Comparison of ENCODE assay signal across 9 mouse cellular contexts in the genomic region with DNA sequence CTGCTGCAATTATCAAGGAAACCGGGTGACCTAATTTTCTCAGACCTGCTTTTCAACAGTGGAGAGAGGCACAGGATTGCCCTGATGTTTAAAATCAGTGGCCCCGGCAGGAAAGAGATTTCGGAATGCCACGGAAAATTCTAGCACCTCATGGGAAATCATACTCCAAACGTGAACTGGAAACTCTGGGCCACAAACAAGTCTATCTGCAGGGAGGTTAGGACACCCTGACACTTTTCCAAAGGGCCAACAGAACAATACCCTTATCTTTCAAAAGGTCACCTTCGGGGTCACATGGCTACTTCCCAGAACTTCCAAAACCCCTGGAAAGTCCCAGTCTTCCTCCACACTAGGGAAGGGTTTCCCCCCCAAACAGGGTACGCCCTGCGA. TPM values are rescaled to one million over a fixed set of nuclear protein-coding genes. Genes with fewer than 3 reads are reported as not detected.
DNase-seq lines count a peak whose midpoint lies in the region; ATAC-seq and TF ChIP-seq lines count a peak whose summit lies in the region.
"Had no signal": no experiment of that assay in that cellular context is flagged by ENCODE, and none has a peak within 500 bp of the region (broad histone marks: within the 10 kb centered on the region; RNA-seq: fewer than 3 reads in every experiment).

No protein-coding gene starts in this region.

- H3K4me2 ChIP-seq in lung, embryonic 15.5 days = 0 out of 2 replicates have a peak overlapping the region, but pooled peaks have one; percentile 4
- peak overlapping the region; percentile 51 for H3K4me2 ChIP-seq in heart, embryonic 16.5 days (ENCODE audit: low read depth, low read length)
- H3K4me2 ChIP-seq in myocyte (ENCODE audit: low read depth) = peak overlapping the region; percentile 54
- H3K4me2 ChIP-seq: midbrain, embryonic 11.5 days had no signal

- H3K27me3 ChIP-seq in cerebellum, adult 2 months (ENCODE audit: control insufficient read depth, insufficient read depth, low read length) = no peaks in the 10 kb centered on the region
- H3K27me3 ChIP-seq in lung, embryonic 15.5 days = no peaks in the 10 kb centered on the region; the same call in 1 of the 2 replicates
- H3K27me3 ChIP-seq in heart, embryonic 16.5 days (ENCODE audit: control insufficient read depth, insufficient read depth, low read length) = no peaks in the 10 kb centered on the region
- no peaks in the 10 kb centered on the region for H3K27me3 ChIP-seq in myocyte (ENCODE audit: control insufficient read depth, insufficient read depth, insufficient read length)

- no peak for DNase-seq in cerebellum, adult 2 months
- no peak for DNase-seq in cerebellum, postnatal 10 days
- no peak for DNase-seq in lung, postnatal 4 days
- DNase-seq in layer of hippocampus, postnatal 36 days = no peak
- no peak for DNase-seq in urinary bladder, postnatal 14 days (ENCODE audit: low spot score)

- H3K9me3 ChIP-seq in lung, embryonic 15.5 days = no peaks in the 10 kb centered on the region
- H3K9me3 ChIP-seq in heart, embryonic 16.5 days (replicated peaks; ENCODE audit: control insufficient read depth, low read length) = no peaks in the 10 kb centered on the region

- H3K36me3 ChIP-seq in lung, embryonic 15.5 days = no peaks in the 10 kb centered on the region
- H3K36me3 ChIP-seq in heart, embryonic 16.5 days (ENCODE audit: control insufficient read depth, insufficient read depth) = no peaks in the 10 kb centered on the region
- H3K36me3 ChIP-seq in myocyte (ENCODE audit: control insufficient read depth, insufficient read depth) = no peaks in the 10 kb centered on the region

- H3K4me3 ChIP-seq in cerebellum, adult 2 months (replicated peaks; ENCODE audit: insufficient read depth, low read depth, low read length) = no peak overlapping the region
- H3K4me3 ChIP-seq in lung, embryonic 15.5 days = no peak overlapping the region
- H3K4me3 ChIP-seq in heart, embryonic 16.5 days (ENCODE audit: low read length) = no peak overlapping the region
- no peak overlapping the region for H3K4me3 ChIP-seq in myocyte

- ATAC-seq in lung, embryonic 15.5 days (ENCODE audit: borderline replicate concordance, extremely low read depth, low FRiP score, low TSS enrichment) = no peak
- ATAC-seq in heart, embryonic 16.5 days (replicated peaks; ENCODE audit: extremely low read depth, insufficient read depth, low FRiP score) = no peak

- TF ChIP-seq CTCF in cerebellum, adult 2 months (IDR thresholded peaks at IDR 0.05; ENCODE audit: borderline replicate concordance, insufficient read depth, low read depth, low read length) = no peak

- peak overlapping the region; percentile 34 for H3K27ac ChIP-seq in cerebellum, adult 2 months (ENCODE audit: insufficient read depth, low read length)
- no peak overlapping the region for H3K27ac ChIP-seq in lung, embryonic 15.5 days
- peak overlapping the region; percentile 74 for H3K27ac ChIP-seq in heart, embryonic 16.5 days (ENCODE audit: low read length)

- no peak for TF ChIP-seq POLR2A in cerebellum, adult 2 months (IDR thresholded peaks at IDR 0.05; ENCODE audit: borderline replicate concordance, insufficient read depth, low read length)
- TF ChIP-seq POLR2A in myocyte (IDR thresholded peaks at IDR 0.05; ENCODE audit: insufficient read length, low read depth) = no peak

- no peaks in the 10 kb centered on the region for H3K79me2 ChIP-seq in myocyte (ENCODE audit: control insufficient read depth, insufficient read depth)

- no peak overlapping the region for H3ac ChIP-seq in myocyte (ENCODE audit: control insufficient read depth, insufficient read length)

- WGBS in cerebellum, adult 2 months = 48% methylated on average over 8 of the region's 8 CpGs
- WGBS in lung, embryonic 15.5 days = 51% methylated on average over 8 of the region's 8 CpGs
- 43% methylated on average over 8 of the region's 8 CpGs for WGBS in heart, embryonic 16.5 days

- H3K4me1 ChIP-seq in cerebellum, adult 2 months (ENCODE audit: control insufficient read depth, insufficient read depth, low read length) = peaks cover 16% of the 10 kb centered on the region
- peaks cover 13% of the 10 kb centered on the region for H3K4me1 ChIP-seq in lung, embryonic 15.5 days
- H3K4me1 ChIP-seq in heart, embryonic 16.5 days (ENCODE audit: control insufficient read depth, insufficient read depth, low read length) = peaks cover 39% of the 10 kb centered on the region

- H3K9ac ChIP-seq in lung, embryonic 15.5 days = no peak overlapping the region
- no peak overlapping the region for H3K9ac ChIP-seq in heart, embryonic 16.5 days (ENCODE audit: low read length)

TF ChIP-seq in myocyte, 11 proteins besides CTCF, POLR2A, EP300 and RAD21:
- TF ChIP-seq E2F4 (IDR thresholded peaks at IDR 0.05; ENCODE audit: insufficient read depth) (no peak), CEBPB (IDR thresholded peaks at IDR 0.05; ENCODE audit: insufficient read depth, poor library complexity, severe bottlenecking) (no peak), MYOD1 (IDR thresholded peaks at IDR 0.05; ENCODE audit: control insufficient read depth in 1 of 3, insufficient read length in 2 of 3, low read depth in 2 of 3) (no peak), USF1 (IDR thresholded peaks at IDR 0.05; ENCODE audit: low read depth) (no peak), MAX (IDR thresholded peaks at IDR 0.05; ENCODE audit: low read depth) (no peak), MYOG (IDR thresholded peaks at IDR 0.05; ENCODE audit: control insufficient read depth in 1 of 3, insufficient read depth in 1 of 3, insufficient read length in 2 of 3, low read depth in 2 of 3) (no peak), REST (IDR thresholded peaks at IDR 0.05; ENCODE audit: insufficient read depth, insufficient read length) (no peak), SRF (IDR thresholded peaks at IDR 0.05; ENCODE audit: control insufficient read depth, insufficient read length, low read depth) (no peak), TCF3 (IDR thresholded peaks at IDR 0.05; ENCODE audit: insufficient read length, low read depth) (no peak), POLR2AphosphoS2 (IDR thresholded peaks at IDR 0.05; ENCODE audit: insufficient read length, low read depth) (no peak), TCF12 (IDR thresholded peaks at IDR 0.05; ENCODE audit: insufficient read depth, poor library complexity, severe bottlenecking) (no peak)
TF ChIP-seq in myocyte: peak in this region for 0.

RNA-seq across cellular contexts. Expression of gene Psen2, which starts 12.8 kb away (rescaled TPM):
- 46.6 and 53.2 TPM in 2 replicates for polyA plus RNA-seq in cerebellum, adult 2 months (2012; rRNA removed)
- polyA plus RNA-seq in lung, embryonic 15.5 days (2015; fragmentation: Nextera tagmentation; extraction: Ambion mirVana) = 10.3 and 10.4 TPM in 2 replicates
- polyA plus RNA-seq in heart, embryonic 16.5 days (2015; fragmentation: Nextera tagmentation; extraction: Ambion mirVana) = 16.5 TPM in 2 replicates
- polyA plus RNA-seq in myocyte (2012; fragmentation: generic; extraction: Trizol) = 28.6 TPM
- 10 to 100 TPM; 18.8 to 21.0 TPM for total RNA-seq in layer of hippocampus, postnatal 36 days (2021)

RNA-seq across cellular contexts. Expression of gene Coq8a, which starts 51.0 kb away (rescaled TPM):
- polyA plus RNA-seq in cerebellum, adult 2 months (2012; rRNA removed) = 51.2 and 56.0 TPM in 2 replicates
- polyA plus RNA-seq in lung, embryonic 15.5 days (2015; fragmentation: Nextera tagmentation; extraction: Ambion mirVana) = 8.3 and 9.3 TPM in 2 replicates
- 70.0 and 89.0 TPM in 2 replicates for polyA plus RNA-seq in heart, embryonic 16.5 days (2015; fragmentation: Nextera tagmentation; extraction: Ambion mirVana)
- polyA plus RNA-seq in myocyte (2012; fragmentation: generic; extraction: Trizol) = 79.8 TPM
- total RNA-seq in layer of hippocampus, postnatal 36 days (2021) = 10 to 100 TPM; 55.0 to 68.3 TPM

Comparison
In these comparisons a context has a peak if more than half of its experiments do, and no peak if none do; other contexts are left out.
1. H3K4me2 ChIP-seq: peak in every context shown above with its lines; median percentile 54 in myocyte; 51 in heart, embryonic 16.5 days; 4 in lung, embryonic 15.5 days.